Mouse (Mus musculus) layer of hippocampus, adult 18-20 months (tissue): ENCODE data around the gene Gm21708. TPM values are rescaled to one million over a fixed set of nuclear protein-coding genes. Genes with fewer than 3 reads are reported as not detected.
"Not testable (repeated sequence)": the region's sequence is repeated elsewhere in the genome, so short reads cannot be mapped to it uniquely, and the experiment has no call there.

Source experiments
- DNase-seq, 2 experiments: peaks; one replicate each; pipeline ENCODE4 v3.0.0; 2022; ENCODE audit warnings: low spot score in 2 of 2
- long read RNA-seq: library from polyadenylated mRNA; stranded (forward); transcript quantifications from one replicate; pipeline ENCODE4 v2.0.0, GENCODE M21; 2021
- total RNA-seq, 2 experiments: library from RNA; stranded (reverse); gene quantifications; 2 replicates each; pipeline ENCODE4 v1.2.3; 2021

Gene Gm21708
- not detected for total RNA-seq
- long read RNA-seq = 0 reads

GRCm38 (mm10) chrY:3410067-3410466 is at the start of gene Gm21708, which contains the start of gene Gm21704:
Gm21708 (minus strand) TSS chrY:3410167.
Gm21704 (minus strand) TSS chrY:3410167.
- DNase-seq = not testable (repeated sequence)

Other genes starting within 250 kb of the Gm21708 start
- gene Gm21677, start 103.7 kb downstream of the Gm21708 start, total RNA-seq = not detected
- not detected for gene Gm21693, start 64.8 kb downstream of the Gm21708 start, total RNA-seq
- gene Gm21704, start within 50 bp of the Gm21708 start, total RNA-seq = not detected